Mouse (Mus musculus) midbrain, postnatal 0 days (tissue): Measurements from ENCODE around the gene Prrt4. TPM values are rescaled to one million over a fixed set of nuclear protein-coding genes. Genes with fewer than 3 reads are reported as not detected.

ENCODE experiments used
- ATAC-seq: fragments of 200-750 bp; cut with Nextera tagmentation; 2 replicates; pipeline ENCODE4 v1.8.0; 2017; ENCODE audit warnings: moderate number of reproducible peaks, mild to moderate bottlenecking, moderate TSS enrichment, moderate library complexity; ENCODE audit not compliant: low FRiP score
- DNase-seq: peaks from one replicate; pipeline ENCODE4 v3.0.0-alpha.2; 2015; ENCODE audit warnings: low spot score
- H3K27ac ChIP-seq: fragments of 300-500 bp; sonication (generic); 2 replicates; pipeline ENCODE4 v1.5.1; 2014; ENCODE audit warnings: low read depth, mild to moderate bottlenecking, low read length, mixed read lengths
- H3K27me3 ChIP-seq: fragments of 300-500 bp; sonication (generic); 2 replicates; pipeline ENCODE4 v1.6.1; 2014; ENCODE audit warnings: low read length, control low read depth, mixed read lengths; ENCODE audit not compliant: insufficient read depth
- H3K36me3 ChIP-seq: fragments of 300-500 bp; sonication (generic); 2 replicates; pipeline ENCODE4 v1.6.1; 2014; ENCODE audit warnings: low read length, control low read depth, mixed read lengths; ENCODE audit not compliant: insufficient read depth
- H3K4me1 ChIP-seq: fragments of 300-500 bp; sonication (generic); 2 replicates; pipeline ENCODE4 v1.6.1; 2014; ENCODE audit warnings: mild to moderate bottlenecking, control low read depth, antibody characterized with exemption, low read length, mixed read lengths; ENCODE audit not compliant: insufficient read depth
- H3K4me2 ChIP-seq: fragments of 300-500 bp; sonication (generic); 2 replicates; pipeline ENCODE4 v1.6.1; 2014; ENCODE audit warnings: low read depth, mild to moderate bottlenecking, low read length, mixed read lengths; ENCODE audit not compliant: poor library complexity, severe bottlenecking
- H3K4me3 ChIP-seq: fragments of 300-500 bp; sonication (generic); 2 replicates; pipeline ENCODE4 v1.5.1; 2014; ENCODE audit warnings: low read depth, mild to moderate bottlenecking, low read length, moderate library complexity
- H3K9ac ChIP-seq: fragments of 300-500 bp; sonication (generic); replicated peaks from 2 replicates; pipeline ENCODE4 v1.6.1; 2014; ENCODE audit warnings: mild to moderate bottlenecking, low read length, moderate library complexity, mixed read lengths; ENCODE audit not compliant: poor library complexity, severe bottlenecking
- H3K9me3 ChIP-seq: fragments of 300-500 bp; sonication (generic); 2 replicates; pipeline ENCODE4 v1.6.1; 2016; ENCODE audit warnings: low read length, control low read depth
- CTCF ChIP-seq: IDR thresholded peaks from 2 replicates; pipeline ENCODE4 v1.5.1; 2016; ENCODE audit warnings: antibody characterized with exemption, mild to moderate bottlenecking
- WGBS: fragments of 180-500 bp; shearing (Covaris S2); extraction: QIAGEN DNeasy Blood & Tissue Kit; methylation state at CpG from one replicate; pipeline ENCODE4 v1.1.7; 2014; 5-methylcytosine and 5-hydroxymethylcytosine counted together
- polyA plus RNA-seq: library from polyadenylated mRNA; unstranded; fragments of >200 nt; fragmentation: Nextera tagmentation; extraction: Ambion mirVana; gene quantifications from 2 replicates; pipeline ENCODE4 v1.2.1, GENCODE M21; 2015
- total RNA-seq: library from RNA; depleted of rRNA; stranded (reverse); fragments of >200 nt; gene quantifications from 2 replicates; pipeline ENCODE4 v1.2.3, GENCODE M21; 2014

Prrt4 gene
- total and polyA plus RNA-seq, 2 experiments from 2014 or later: 15.4 to 40.2 TPM

DNA sequence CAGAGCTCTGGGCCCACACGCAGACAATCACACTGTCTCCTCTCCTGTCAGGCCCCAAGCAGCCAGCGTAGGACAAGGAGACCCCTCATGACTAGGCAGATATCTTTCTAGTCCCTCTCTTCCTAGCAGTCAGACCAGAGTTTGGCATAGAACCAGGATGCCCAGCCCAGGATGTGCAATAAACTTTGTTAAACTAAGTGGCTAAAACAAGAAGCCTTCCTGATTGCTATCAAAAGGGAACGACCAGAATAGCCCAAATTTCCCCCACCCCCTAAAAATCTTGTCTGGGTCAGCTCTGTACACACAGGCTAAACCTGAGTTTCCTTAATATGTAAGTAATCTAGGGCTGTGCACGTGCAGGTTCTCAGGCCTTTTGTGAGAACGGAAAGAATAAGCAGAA is 28.8 kb upstream of the Prrt4 start:
- H3K27me3 ChIP-seq: no peaks in the 10 kb centered on the region
- H3K36me3 ChIP-seq: peaks cover 25% of the 10 kb centered on the region
- peaks cover 10% of the 10 kb centered on the region; the same call in 1 of the 2 replicates for H3K4me1 ChIP-seq
- WGBS: 90% methylated on average over 5 of the region's 5 CpGs
- no peak for DNase-seq
- no peak overlapping the region for H3K27ac ChIP-seq
- no peak overlapping the region for H3K4me3 ChIP-seq
- no peak overlapping the region for H3K9ac ChIP-seq
- no peak for ATAC-seq
- H3K4me2 ChIP-seq: no peak overlapping the region
- no peaks in the 10 kb centered on the region for H3K9me3 ChIP-seq
- TF ChIP-seq CTCF: no peak

DNA sequence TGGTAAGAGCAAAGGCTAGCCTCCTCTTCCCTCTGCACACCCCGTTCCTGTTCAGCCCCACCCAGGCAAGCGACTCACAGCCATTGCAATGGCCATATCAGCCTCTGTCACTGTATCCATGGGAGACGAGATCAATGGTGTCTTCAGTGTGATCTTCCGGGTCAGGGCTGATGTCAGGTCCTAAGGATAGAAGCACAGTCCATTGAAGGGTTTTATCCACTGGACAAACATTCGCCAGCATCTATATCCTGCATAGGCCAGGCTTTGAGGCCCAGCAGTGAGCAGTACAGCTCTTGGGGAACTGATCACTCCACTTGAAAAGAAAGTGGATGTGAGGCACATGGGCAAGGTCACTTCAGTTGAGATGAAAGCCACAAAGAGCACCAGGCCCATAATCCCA is 27.6 kb upstream of the Prrt4 start:
- H3K9ac ChIP-seq: no peak overlapping the region
- no peak overlapping the region for H3K4me2 ChIP-seq
- peaks cover 10% of the 10 kb centered on the region; the same call in 1 of the 2 replicates for H3K4me1 ChIP-seq
- H3K9me3 ChIP-seq: no peaks in the 10 kb centered on the region
- H3K4me3 ChIP-seq: no peak overlapping the region
- no peak overlapping the region for H3K27ac ChIP-seq
- 89% methylated on average over 5 of the region's 5 CpGs for WGBS
- H3K36me3 ChIP-seq: peaks cover 35% of the 10 kb centered on the region
- no peak for TF ChIP-seq CTCF
- DNase-seq: no peak
- no peak for ATAC-seq
- no peaks in the 10 kb centered on the region for H3K27me3 ChIP-seq

DNA sequence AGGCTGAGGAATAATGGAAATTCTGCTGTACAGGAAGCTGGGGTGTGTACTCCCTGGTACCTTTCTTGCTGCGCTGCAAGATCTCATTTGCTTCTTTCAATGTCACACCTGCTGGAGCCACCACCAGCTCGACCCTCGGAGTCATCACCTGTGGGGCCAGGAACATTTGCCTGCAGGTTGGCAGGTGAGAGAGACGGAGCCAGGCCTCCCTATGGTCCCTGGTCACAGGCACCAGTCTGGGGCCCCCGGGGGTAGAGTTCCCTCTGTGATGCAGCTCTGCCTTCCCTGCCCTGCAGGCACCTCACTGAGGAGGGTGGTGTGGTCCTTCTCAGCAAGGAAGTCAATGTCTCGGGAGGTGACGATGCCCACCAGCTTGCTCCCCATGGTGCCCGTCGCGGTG is 26.6 kb upstream of the Prrt4 start:
- H3K4me1 ChIP-seq: peaks cover 7% of the 10 kb centered on the region; the same call in 1 of the 2 replicates
- DNase-seq (no peak), ATAC-seq (no peak)
- no peak overlapping the region for H3K9ac ChIP-seq
- H3K9me3 ChIP-seq: no peaks in the 10 kb centered on the region
- H3K36me3 ChIP-seq: peaks cover 44% of the 10 kb centered on the region
- WGBS: 95% methylated on average over 10 of the region's 10 CpGs
- H3K4me2 ChIP-seq: no peak overlapping the region
- TF ChIP-seq CTCF: no peak
- no peak overlapping the region for H3K4me3 ChIP-seq
- H3K27ac ChIP-seq: no peak overlapping the region
- H3K27me3 ChIP-seq: no peaks in the 10 kb centered on the region

DNA sequence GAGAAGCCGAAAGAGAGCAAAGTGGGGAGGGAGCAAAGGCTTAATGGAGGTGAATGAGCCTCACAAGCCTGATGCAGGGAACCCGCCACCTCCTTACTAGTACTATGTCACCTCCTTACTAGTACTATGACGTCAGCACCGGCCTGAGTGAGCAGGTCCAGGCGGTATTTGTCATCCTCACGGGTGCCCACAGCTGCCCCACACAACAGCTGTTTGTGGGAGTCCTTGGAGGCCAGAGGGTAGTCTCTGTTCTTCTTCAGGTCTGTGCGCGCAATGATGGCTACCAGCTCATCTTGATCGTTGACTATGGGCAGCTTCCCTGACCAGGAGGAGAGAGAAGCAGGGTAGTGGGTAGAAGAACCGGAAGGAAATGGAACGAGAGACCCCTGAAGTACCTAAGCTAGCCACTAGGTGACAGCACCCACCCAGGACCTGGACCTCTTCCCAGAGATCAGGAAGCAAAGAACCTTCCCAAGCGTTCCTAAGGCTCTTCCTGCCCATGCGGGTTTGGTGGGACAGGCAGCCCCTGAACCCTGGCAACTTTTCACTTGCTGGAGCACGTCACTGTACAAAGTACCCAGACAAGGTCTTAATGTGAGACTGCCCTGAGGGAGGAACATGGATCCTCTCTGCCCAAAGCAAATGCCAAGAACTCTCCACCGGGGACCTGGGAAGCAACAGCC is 25.7 kb upstream of the Prrt4 start:
- Histone ChIP-seq H3K4me2 (no peak overlapping the region), H3K9me3 (no peaks in the 10 kb centered on the region), H3K4me3 (no peak overlapping the region), H3K27ac (no peak overlapping the region), H3K36me3 (peaks cover 51% of the 10 kb centered on the region), H3K9ac (no peak overlapping the region), H3K4me1 (no peaks in the 10 kb centered on the region), H3K27me3 (no peaks in the 10 kb centered on the region)
- WGBS: 55% methylated on average over 15 of the region's 15 CpGs
- ATAC-seq: peak; percentile 41; the same call in 1 of the 2 replicates
- peak; percentile 72 for DNase-seq
- TF ChIP-seq CTCF: peak; percentile 96

DNA sequence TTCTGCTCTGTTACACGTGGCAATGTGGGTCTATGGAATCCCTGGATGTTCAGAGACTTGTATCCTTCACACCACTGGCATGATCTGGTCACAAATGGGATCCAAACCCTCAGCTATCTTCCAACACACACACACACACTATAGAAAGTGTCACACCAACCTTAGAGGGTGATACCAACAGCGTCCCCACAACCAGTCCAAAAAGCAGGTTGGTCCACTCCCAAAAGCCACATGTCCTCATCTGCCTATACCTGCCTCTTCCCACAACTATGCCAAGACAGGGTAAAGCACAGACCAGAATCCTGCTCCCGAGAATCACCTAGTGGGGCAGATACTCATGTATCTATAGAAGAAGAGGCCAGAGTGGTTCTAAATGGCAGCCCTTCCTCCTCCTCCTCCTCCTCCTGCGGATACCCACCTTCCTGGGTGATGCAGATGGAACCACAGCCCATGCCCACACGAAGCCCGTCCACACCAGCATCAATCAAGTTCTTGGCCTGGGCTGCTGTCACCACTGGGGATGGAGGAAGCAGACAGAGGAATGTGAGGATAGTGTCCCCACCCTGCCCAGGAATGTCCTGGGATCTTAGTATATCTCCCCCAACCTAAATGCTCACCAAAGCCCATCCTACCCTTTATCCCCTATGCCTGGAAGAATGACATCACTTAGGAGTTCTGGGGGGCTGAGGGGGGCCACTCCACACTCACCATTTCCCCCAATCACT is 24.6 kb upstream of the Prrt4 start:
- H3K27ac ChIP-seq: no peak overlapping the region
- 92% methylated on average over 6 of the region's 6 CpGs for WGBS
- no peak overlapping the region for H3K4me3 ChIP-seq
- H3K4me2 ChIP-seq: no peak overlapping the region
- peaks cover 51% of the 10 kb centered on the region for H3K36me3 ChIP-seq
- no peak for DNase-seq
- H3K9me3 ChIP-seq: no peaks in the 10 kb centered on the region
- no peak for TF ChIP-seq CTCF
- H3K4me1 ChIP-seq: 0 out of 2 replicates have a peak, but pooled peaks cover under 1% of the 10 kb centered on the region
- no peaks in the 10 kb centered on the region for H3K27me3 ChIP-seq
- ATAC-seq: no peak
- H3K9ac ChIP-seq: no peak overlapping the region

DNA sequence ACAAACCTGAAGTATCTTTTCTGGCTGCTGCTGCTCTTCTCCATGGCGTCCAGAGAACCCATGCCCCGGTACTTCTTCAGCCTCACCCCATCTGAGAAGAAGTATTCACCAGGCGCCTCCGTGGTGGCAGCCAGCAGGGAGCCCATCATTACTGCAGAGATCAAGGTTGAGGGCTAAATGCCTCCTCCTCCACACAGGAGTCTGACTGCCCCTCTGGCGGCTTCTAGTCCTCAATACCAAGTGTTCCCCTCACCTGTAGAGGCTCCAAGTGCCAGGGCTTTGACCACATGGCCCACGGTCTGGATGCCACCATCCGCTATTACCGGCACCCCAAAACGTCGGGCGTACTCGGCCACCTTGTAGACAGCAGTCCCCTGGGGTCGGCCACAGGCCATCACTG is 23.7 kb upstream of the Prrt4 start:
- Histone ChIP-seq H3K4me2 (no peak overlapping the region), H3K4me3 (no peak overlapping the region), H3K27me3 (no peaks in the 10 kb centered on the region), H3K4me1 (0 out of 2 replicates have a peak, but pooled peaks cover 5% of the 10 kb centered on the region), H3K9ac (no peak overlapping the region), H3K36me3 (peaks cover 51% of the 10 kb centered on the region), H3K27ac (no peak overlapping the region), H3K9me3 (no peaks in the 10 kb centered on the region)
- no peak for TF ChIP-seq CTCF
- ATAC-seq: no peak
- WGBS: 92% methylated on average over 13 of the region's 13 CpGs
- DNase-seq: no peak
